Mouse (Mus musculus): Measurements from ENCODE around the gene Pigr.

GRCm38 (mm10) chr1:130892446-130892845, 66.0 kb downstream of the Pigr start:
- no peak for TF ChIP-seq CTCF (IDR thresholded peaks at IDR 0.05; ENCODE audit: borderline replicate concordance, insufficient read depth, low read length)
- no peak for TF ChIP-seq POLR2A (IDR thresholded peaks at IDR 0.05; ENCODE audit: low read depth, low read length)

Data from embryonic fibroblast, embryonic 13.5 days (primary cell).